Mouse (Mus musculus): ENCODE data around the gene Sdk2.

Sdk2 gene

DNA sequence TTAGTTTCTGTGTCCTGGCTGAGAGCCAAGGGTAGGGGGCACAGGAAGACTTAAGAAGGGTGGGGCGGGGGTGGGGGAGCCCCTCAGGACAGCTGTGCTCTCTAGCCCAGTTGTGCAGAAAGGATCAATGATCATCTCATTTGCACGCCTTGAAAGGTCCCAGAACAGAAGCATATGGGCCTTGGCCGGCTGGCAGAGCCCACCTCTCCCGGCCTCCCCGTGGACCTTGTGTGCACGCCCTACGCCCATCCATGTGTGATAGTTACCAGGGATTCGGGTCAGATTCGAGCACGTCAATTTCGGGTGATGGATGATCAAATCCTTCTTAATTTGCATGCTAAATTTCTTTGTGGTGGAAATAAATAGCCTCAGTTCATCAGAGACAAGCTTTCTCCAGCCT is 136.7 kb downstream of the Sdk2 start:
- DNase-seq (ENCODE audit: low spot score in 2 of 2), result no peak

DNA sequence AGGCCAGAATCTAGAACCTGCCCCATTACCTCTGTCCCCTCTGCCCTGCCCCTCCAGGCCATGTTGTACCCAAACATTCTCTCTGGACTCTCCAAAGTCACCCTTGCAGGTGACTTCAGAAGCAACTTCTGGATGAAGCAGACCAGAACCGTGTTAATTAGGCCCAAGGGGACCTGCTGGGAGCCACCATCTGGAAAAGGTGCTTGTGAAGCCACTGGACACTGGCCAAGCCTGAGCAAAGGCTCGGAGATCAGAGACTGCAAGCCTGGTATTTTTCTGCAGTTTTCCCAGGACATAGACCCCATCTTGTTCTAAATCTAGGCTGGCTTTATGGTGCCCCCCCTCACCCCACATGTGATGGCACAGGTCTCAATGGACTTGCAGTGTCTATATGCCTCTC is 138.0 kb downstream of the Sdk2 start:
- DNase-seq (ENCODE audit: low spot score in 2 of 2), result no peak

DNA sequence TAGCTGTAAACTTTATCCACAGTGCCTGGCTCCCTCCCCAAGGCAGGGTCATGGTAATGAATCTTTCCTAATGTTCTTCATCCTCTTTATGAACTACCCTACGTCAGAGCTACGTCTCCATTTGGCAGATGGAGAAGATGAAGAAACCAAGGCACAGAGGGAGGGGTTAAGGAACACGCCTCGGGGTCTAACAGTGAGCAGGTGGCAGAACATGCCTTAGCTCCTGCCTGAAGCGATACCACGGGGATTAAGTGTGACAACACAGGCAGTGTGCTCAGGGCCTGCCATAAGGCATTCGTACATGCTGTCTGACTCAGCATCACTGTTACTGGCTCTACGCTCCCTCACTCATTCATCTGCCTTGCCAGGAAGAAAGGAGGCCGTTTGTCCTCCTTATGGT is 138.6 kb downstream of the Sdk2 start:
- DNase-seq (ENCODE audit: low spot score in 2 of 2), result no peak

DNA sequence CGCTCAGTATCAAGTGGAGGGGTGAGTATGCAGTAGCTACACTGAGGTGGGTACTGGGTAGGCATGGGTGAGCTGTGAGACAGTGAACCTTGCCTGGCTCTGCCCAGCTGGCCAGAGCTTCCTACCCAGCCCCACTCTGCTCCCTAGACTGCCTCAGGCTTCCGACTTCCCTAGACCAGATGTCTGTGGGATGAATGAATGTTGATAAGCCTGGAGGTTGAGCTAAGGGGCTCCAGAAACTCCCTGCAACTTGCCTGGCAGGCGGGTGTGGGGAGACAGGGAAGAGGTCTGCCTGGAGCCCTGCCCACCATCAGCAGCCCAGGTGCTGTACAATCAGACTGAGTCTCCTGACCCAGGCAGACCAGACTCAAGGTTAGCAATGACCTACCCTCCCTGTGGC is 139.0 kb downstream of the Sdk2 start:
- no peak for DNase-seq (ENCODE audit: low spot score in 2 of 2)

DNA sequence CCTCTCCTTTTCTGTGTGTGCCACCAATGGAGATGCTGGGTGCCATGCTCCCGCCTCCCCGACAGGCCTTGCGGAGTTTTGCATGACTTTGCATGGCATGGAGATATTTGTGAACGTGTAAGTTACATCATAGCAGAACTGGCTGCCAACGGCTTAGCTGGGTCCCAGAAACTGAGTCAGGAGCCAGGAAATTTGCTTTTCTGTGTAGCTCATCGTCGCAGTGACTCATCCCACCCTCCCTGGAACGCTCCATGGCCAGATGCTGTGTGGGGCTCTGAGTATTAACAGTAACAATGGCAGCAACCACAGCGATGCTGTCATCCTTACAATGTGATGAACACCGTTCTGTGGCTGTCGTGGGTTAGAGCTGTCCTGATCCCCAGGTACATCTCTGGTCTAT is 139.6 kb downstream of the Sdk2 start:
- DNase-seq (ENCODE audit: low spot score in 2 of 2), result peak; percentile 59 to 80

DNA sequence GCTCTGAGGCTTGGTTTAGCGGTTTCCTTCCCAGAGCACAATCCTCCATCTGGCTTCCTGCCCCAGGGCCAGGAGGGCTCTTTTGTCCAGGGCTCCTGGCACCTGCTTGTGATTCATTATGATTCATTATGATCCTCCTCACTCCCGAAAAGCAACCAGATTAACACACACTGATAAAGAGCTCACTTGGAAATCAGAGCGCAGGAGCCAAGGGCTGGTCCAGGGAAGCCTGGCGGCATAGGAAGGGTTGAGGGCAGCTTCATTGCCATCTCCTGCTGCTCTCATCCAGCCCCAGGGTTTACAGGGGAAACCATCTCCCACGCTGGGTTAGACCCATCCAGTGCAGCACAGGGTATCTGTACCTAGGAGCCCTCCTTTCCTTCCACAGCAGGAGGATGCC is 143.7 kb downstream of the Sdk2 start:
- DNase-seq (ENCODE audit: low spot score in 2 of 2), result no peak

DNA sequence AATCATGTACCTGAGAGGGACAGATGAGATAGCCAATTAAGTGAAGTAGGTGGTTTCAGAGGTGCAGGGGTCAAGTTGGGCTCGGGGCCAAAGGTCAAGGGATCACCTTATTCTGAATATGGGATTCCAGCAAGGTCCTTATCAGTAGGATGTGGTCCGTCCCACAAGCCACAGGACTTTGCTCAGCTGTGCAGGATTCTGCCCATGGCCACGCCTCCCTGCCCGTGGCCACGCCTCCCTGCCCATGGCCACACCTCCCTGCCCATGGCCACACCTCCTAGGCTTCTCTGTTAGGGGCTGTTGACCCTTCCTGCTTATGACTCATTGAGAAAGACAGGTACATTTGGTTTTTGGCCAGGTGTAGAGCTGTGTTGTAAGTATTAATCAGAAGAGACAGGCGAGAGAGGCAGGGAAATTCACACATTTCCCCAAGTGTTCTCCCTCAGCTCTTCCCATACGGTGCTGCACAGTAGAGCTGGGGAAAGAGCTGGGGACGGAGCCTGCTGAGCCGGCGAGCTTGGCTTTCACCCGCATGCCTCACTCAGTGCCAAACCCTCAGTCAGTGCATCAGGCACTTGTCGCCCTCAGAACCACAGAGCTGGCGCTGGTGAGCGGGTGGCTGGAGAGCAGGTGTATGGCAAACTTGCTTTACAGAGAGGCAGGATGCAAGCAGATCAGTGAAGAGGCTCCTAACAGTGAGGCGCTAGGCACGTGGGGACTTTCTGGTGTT is 163.6 kb downstream of the Sdk2 start:
- DNase-seq (ENCODE audit: low spot score in 2 of 2), result no peak

DNA sequence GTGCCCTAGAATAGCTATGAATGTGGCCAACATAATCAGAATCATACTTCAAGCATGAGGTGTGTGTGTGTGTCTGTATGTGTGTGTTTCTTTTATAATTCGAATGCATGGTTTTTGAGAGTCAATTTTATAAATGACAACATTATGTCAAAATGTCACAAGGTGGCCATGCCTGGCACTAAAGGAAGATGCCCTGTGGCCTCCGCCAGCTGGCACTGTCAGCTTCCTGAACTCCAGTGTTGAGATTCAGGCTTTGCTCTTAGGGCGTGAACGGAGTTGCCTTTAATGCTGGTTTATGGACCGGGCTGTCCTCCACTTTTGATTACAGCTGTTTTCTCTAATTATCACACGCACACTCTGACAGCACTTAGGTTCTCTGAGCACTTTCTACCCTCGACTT is 164.9 kb downstream of the Sdk2 start:
- no peak for DNase-seq (ENCODE audit: low spot score in 2 of 2)

DNA sequence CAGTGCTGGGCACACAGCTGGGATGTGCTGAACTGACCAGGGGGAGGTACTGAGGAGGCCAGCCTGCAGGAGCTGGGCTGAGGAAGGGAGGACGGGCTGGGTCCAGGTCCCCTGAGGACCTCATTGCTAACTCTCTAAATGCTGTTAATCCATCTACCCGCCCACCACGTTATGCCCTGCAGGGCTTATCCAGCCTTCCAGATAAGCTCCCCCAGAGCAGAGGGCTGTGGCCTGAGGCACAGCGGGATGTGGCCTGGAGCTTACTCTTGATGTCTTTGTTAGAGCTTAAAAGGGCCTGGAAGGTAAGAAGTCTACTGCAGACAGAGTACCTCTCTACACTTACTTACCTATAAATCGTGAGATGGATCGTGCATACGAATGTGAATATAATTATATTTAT is 168.2 kb downstream of the Sdk2 start:
- DNase-seq (ENCODE audit: low spot score in 2 of 2), result no peak

DNA sequence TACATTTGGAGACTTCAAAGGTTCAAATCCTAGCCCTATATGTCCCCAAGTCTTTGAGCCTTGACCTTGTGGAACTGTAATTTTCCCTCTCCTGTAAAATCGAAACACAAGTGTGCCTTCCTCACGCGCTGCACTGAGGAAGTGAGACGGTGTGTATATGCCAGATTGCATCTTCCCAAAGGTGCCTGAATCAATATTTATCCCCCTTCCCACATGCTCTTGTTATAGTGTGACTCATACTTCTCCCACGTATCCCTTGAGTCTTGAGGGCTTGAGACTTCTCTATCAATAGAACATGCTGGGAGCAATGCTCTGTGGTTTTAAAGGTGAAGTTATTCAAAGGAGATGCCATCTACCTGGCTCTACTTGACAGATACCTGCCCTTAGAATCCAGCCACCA is 170.8 kb downstream of the Sdk2 start:
- DNase-seq (ENCODE audit: low spot score in 2 of 2), result no peak

DNA sequence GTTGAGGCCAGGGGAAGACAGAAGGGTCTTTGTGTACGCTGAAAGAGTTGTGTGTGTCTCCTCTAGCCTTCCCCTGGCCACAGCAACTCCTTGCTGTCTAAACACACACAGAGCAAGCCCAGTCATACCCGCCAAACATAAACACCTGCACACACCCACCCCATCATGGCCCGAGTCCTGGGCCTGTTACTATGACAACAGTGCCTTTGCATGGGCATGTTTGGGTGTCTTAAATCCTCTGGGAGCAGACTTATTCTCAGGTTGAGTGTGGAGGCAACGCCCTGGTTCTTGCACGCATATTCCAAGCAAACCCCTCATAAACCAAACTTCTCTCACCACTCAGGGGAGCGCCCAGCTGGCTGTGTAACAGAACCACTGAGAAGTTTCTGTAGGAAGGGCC is 173.9 kb downstream of the Sdk2 start:
- DNase-seq (ENCODE audit: low spot score in 2 of 2), result no peak

DNA sequence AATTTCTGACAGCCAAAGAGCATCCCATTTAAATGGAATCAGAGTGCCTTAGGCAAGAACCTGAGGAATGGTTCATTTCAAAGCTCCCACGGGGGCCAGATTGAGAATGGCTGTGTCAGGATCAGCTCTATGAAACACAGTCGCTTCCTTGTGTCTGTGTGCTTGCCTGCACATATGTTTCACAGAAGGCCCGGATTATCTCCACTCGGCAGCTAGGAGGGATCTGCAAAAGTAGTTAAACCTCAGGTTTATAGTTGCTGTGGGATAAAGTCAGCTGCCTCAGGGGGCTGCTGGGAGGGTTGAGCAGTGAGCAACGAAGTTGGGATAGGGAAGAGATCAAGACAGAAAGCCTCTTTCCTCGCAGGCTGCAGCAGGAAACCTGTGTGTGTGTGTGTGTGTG is 174.8 kb downstream of the Sdk2 start:
- DNase-seq (ENCODE audit: low spot score in 2 of 2), result no peak

DNA sequence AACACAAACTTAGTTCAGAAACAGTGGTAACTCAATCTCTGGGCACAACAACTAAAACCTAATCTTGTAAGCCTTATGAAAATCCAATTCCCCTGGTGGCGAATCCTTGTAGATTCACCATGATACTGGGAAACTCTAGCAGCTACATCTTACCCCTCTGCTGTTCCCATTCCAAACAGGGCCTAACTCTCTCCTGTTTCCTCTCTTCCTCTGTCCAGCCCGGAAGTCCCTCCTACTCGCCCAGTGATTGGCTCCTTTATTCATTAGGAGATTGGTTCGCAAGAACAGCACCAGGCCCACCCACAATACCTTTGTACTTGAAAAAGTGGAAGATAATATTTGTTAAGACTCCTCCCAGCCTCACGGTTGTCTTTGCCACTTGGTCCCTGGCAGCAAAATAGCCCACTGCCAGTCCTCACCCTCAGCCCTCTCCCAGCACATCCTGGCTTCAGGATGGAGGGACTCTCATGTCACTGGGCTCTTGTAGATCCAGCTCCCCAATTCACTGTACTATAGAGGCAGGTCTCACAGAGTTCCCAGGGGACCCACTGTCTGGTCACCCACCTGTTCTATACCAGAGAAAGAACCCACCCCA is 178.6 kb downstream of the Sdk2 start:
- DNase-seq (ENCODE audit: low spot score in 2 of 2), result no peak

DNA sequence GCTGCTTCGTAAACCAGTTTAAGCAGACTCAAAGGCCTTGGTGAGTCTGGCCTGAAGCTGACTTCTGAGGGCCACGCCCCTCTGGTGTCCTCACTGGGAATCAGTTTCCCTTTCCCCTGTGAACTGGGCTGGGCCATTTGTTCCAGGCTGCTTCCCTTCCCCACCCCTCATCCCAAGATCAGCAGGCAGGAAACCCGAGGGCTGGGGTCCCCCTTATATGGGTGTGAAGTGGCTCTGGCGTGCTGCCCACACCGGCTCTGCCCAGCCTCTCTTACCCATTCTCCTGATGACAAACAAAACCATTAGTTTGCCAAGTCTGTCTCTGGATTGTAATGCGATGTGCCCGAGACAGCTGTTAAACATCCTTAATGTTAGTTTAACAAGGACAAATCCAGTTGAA is 180.5 kb downstream of the Sdk2 start:
- DNase-seq (ENCODE audit: low spot score in 2 of 2), result no peak

DNA sequence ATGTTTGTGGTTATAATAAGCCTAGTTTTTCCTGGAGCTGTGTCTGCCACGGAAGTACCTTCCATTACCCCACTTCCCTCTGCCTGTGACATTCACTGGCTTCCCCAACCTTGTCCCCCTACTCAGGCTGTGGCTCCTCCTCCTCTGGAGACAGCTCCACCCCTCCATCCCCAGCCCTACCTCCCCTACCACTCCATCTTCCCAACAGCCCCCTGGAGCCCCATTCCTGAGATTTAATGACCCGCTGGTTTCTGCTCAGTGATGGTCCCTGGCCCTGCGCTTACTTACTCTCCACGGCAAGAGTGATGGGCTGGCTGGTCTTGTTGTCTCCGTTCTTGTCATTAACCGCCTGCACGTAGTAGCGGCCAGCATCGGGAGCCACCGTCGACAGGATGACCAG is 181.9 kb downstream of the Sdk2 start:
- no peak for DNase-seq (ENCODE audit: low spot score in 2 of 2)

DNA sequence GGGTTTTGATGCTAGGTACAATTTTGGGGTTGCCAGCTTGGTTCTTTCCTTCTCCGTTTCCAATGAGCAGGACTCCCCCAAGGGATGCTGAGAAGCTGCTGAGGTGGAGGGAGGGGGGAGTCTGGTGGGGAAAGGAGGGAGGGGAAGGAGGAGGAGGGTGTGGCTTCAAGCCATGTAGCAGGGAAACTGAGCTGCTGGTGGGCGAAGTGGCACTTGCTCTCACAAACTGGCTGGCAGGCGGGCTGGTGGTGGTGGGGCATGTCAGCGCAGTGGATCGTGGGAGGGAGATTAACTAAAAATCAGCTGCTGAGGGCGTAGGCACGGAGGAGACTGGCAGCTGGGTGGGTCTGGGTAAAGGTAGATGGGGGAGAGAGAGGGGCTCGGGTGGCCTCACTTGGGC is 183.8 kb downstream of the Sdk2 start:
- peak; percentile 55 to 62 for DNase-seq (ENCODE audit: low spot score in 2 of 2)

DNA sequence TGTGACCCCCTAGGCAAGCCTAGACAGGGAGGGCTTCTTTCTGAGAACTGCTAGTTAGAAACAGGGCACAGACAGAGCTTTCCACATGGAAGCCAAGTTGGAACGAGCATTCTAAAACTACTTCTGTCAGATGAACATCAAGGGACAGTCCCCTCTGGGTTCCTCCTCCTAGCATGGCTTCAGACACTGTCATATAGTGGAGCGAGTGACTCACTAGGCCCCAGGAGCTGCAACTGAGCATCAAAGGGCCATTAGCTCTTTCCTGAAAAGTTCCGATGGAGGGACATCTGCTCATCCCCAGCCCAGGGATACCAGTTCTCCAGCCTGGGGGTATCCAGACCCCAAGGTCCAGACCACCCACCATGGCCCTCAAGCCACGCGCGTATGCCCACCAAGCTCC is 185.0 kb downstream of the Sdk2 start:
- no peak for DNase-seq (ENCODE audit: low spot score in 2 of 2)

DNA sequence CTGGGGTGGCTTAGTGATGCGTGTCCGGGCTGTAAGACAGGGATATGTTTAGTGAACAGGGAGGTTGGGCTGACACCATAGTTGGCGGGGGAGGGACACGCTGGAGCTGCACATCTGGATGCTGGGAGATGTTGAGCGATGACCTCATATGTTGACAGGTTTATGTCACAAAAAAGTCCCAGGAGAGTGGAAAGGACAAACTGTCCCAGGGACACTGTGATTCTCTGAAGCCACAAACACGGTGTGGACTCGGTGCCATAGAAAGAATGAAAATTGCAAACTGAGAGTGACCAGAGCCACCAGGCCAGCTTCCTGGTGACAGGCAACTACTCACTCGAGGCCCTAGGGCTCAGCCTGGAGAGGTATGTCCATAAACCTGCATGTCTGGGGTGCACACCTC is 199.8 kb downstream of the Sdk2 start:
- no peak for DNase-seq (ENCODE audit: low spot score in 2 of 2)

DNA sequence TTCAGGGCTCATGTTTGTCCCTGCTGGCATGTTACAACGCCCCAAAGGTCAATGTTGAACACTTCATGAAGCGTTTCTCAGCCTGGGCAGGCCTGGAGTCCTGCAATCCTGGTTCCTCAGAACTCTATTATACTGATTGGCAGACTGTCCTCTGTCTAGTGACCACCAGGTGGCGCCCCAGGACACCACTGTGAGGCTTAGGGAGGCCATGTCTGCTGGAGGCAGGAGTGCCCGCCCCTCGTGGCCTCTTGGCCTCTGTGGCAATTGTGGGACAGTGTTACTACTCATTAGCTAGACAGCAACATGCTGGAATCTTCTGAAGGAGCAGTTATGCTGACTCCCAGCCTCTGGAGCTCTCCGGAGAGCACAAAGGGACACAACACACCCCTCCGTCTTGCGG is 201.2 kb downstream of the Sdk2 start:
- peak; percentile 66 to 81 for DNase-seq (ENCODE audit: low spot score in 2 of 2)

DNA sequence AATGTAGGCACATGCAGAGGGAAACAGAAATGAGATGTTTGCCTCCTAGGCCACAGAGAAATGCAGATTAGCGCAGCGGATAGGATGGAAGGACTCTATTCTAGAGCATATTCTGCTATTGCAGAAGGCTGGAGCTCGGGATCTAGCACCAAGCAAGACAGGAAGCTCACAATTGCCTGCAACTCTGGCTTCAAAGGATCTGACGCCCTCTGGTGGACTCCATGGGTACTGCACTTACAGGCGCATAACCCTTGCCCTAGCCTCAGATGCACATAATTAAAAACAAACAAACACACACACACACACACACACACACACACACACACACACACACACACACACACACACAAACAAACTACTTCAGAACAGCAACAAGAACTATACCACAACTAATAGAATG is 203.4 kb downstream of the Sdk2 start:
- no peak for DNase-seq (ENCODE audit: low spot score in 2 of 2)

DNA sequence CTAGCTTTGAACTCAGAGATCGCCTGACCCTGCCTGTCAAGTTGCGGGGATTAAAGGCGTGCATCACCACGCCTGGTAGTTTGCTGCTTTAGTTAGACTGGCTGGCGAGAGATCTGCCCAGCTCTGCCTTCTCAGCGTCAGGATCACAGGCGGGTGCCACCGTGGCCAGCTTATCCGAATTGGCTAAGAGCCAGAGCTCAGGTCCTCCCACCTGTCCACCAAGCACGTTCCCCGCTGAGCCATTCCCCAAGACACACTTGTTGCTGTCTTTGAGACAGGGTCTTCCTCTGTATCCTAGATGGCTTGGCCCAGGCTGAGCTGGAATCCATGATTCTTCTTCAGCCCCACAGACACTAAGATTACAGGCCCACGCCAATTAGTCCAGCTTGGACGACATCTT is 211.2 kb downstream of the Sdk2 start:
- DNase-seq (ENCODE audit: low spot score in 2 of 2), result no peak

DNA sequence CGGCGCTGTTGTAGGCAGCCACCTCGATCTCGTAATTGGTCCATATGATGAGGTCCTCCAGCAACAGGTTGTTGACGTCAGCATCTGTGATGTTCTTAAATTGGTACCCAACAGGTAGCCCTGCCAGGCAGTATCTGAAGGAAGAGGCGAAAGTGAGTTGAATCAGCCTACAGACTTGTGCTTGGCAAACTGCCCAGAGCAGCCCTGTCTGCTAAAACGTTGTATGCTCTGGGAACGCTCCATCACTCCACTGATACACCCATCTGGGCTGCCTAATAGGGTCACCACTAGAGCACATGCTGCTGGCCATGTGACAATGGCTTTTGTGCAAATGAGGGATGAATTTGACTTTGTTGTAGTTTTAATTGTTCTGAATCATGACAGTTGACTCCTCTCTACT is 215.1 kb downstream of the Sdk2 start:
- DNase-seq (ENCODE audit: low spot score in 2 of 2), result no peak

DNA sequence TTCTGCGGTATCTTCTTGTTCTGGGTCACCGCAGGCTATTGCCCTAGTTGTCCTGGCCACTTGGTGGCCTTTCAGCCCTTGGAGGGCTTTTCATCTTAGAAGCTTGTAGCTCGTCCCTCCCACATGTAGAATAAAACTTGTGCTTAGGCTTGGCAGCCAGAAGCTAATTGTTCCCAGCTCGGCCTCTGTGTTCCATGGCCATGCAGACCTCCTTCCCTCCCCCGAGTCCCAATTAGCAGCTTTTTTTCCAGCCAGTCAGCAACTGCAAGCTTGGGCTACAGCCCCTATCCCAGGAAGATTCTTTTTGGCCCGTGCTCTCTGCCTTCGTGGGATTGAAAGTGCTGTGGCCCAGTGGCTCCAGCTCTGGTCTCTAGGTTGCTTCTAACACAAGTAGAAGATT is 217.5 kb downstream of the Sdk2 start:
- no peak for DNase-seq (ENCODE audit: low spot score in 2 of 2)

DNA sequence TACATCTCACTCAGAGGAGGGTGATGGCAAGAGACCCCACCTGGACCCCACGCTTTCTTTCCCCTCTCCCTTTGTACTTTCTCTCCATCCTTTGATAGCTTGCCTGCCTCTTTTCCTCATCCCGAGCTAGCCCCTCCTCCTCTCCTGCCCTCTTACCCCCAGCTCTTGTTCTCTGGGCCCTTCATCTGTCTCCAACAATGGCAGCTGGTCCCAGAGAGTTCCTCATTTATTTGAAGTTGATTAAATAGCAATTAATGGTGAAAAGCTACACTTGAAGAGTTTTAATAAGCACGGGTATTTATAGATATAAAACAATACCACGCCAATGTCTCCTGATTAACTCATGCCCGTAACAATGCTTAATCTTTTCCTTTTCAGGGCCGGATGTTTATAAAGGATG is 222.9 kb downstream of the Sdk2 start:
- no peak for DNase-seq (ENCODE audit: low spot score in 2 of 2)

Data from frontal cortex, postnatal 10 days (tissue).